ENCODE assay signal across 8 mouse cellular contexts in the genomic region with DNA sequence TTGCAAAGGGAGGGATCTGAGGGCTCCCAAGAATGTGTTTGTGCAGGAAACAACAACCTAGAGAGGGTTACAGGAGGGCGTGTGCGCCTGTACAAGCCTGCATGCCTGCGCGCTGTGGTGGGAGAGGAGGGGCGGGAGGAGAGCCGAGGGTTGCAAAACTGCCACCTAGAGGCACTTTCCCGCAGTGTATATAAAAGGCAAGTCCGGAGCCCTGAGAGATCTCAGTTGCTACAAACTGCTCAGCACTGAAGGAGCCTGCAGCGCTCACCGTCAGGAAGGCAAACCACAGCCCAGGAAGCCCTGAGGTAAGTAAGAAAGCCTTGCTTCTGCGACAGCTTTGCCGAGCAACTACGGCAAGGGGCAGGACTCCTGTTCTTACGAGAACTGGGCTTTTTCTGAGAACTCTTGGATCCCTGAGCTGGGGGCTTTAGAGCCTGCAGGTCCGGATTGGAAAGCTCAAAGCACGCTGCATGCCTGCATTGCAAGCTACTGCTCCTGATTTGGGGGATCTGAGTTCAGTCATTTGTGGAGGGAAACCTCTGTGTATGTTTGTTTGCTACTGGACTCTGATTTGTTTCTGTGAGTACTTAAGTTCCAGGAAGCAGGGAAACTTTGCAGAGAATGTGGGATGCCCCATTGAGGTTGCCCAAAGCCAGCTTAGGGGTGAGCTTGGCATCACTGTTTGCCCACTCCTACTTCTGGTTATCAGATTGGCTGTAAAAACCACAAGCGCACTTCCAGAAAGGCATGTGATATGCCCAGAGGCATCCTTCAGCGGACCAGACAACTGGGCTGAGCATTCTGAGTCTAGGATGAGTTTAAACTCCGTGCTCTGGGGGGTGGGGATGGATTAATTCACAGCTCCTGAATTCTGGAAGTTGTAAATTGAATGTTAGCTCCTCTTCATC. TPM values are rescaled to one million over a fixed set of nuclear protein-coding genes. Genes with fewer than 3 reads are reported as not detected.
DNase-seq lines count a peak whose midpoint lies in the region; ATAC-seq lines count a peak whose summit lies in the region.

A gene (plus strand): TSS at position 198 of the 908 bp plus-strand sequence.

- WGBS in hindbrain, embryonic 14.5 days = 2% methylated on average over 19 of the region's 19 CpGs

- H3K27ac ChIP-seq in hindbrain, embryonic 14.5 days = peak within 1 kb of the TSS; percentile 66

- H3K9ac ChIP-seq in hindbrain, embryonic 14.5 days = peak within 1 kb of the TSS; percentile 63

- no peaks in the 10 kb centered on the region for H3K36me3 ChIP-seq in hindbrain, embryonic 14.5 days (replicated peaks; ENCODE audit: control insufficient read depth, insufficient read depth)

- no peaks in the 10 kb centered on the region for H3K9me3 ChIP-seq in hindbrain, embryonic 14.5 days (ENCODE audit: control insufficient read depth, low read length)

- peak within 1 kb of the TSS; percentile 57 for H3K4me2 ChIP-seq in hindbrain, embryonic 14.5 days (replicated peaks)

- peak within 1 kb of the TSS; percentile 39 for H3K4me3 ChIP-seq in hindbrain, embryonic 14.5 days (replicated peaks; ENCODE audit: low read length)

- DNase-seq in R1 (ENCODE audit: low read depth, low spot score) = peak; percentile 94
- peak; percentile 88 for DNase-seq in gastrocnemius, adult 18-20 months (ENCODE audit: low spot score)
- DNase-seq in hindbrain, embryonic 14.5 days (ENCODE audit: low spot score) = peak; percentile 86
- peak; percentile 67 to 75 for DNase-seq in layer of hippocampus, postnatal 25 days (ENCODE audit: extremely low spot score in 1 of 2, low spot score in 1 of 2)
- peak; percentile 94 for DNase-seq in lung, postnatal 10 days
- DNase-seq in retina, postnatal 1 day = peak; percentile 89
- DNase-seq in urinary bladder, adult 2 months (ENCODE audit: low spot score) = peak; percentile 69

- H3K4me1 ChIP-seq in hindbrain, embryonic 14.5 days (replicated peaks; ENCODE audit: control insufficient read depth, insufficient read depth, low read length) = peaks cover 39% of the 10 kb centered on the region

- peak; percentile 88 for ATAC-seq in common myeloid progenitor, adult 5-6 weeks (replicated peaks; ENCODE audit: low read depth, poor library complexity, severe bottlenecking)
- peak; percentile 73 for ATAC-seq in hindbrain, embryonic 14.5 days (ENCODE audit: low FRiP score)

- peaks cover 11% of the 10 kb centered on the region; the same call in 1 of the 2 replicates for H3K27me3 ChIP-seq in hindbrain, embryonic 14.5 days (ENCODE audit: control insufficient read depth, insufficient read depth, low read length)

RNA-seq across cellular contexts. Expression of the gene that starts here (rescaled TPM):
- not detected in 2 replicates for total RNA-seq in common myeloid progenitor, adult 5-6 weeks (2017)
- total RNA-seq in gastrocnemius, adult 18-20 months (2021) = 10 to 100 TPM in 1 of 2 experiments, 1 to 10 TPM in 1; 9.0 to 12.1 TPM
- polyA plus RNA-seq in hindbrain, embryonic 14.5 days (2014; fragmentation: Nextera tagmentation; extraction: Ambion mirVana) = 10.3 and 11.1 TPM in 2 replicates
- total RNA-seq in layer of hippocampus, postnatal 25 days (2021) = 10 to 100 TPM; 15.5 to 16.7 TPM
- polyA plus RNA-seq in urinary bladder, adult 2 months (2012; rRNA removed) = 71.7 and 104 TPM in 2 replicates

Comparison
In these comparisons a context has a peak if more than half of its experiments do, and no peak if none do; other contexts are left out.
1. Peak in every context shown above with its lines: DNase-seq, ATAC-seq, H3K4me3 ChIP-seq and H3K27ac ChIP-seq.
2. Peak in ATAC-seq in common myeloid progenitor, adult 5-6 weeks; RNA of the gene not detected or under 1 TPM.